Mouse (Mus musculus) liver (tissue): ENCODE data around the gene Epha1.

Experiments
- DNase-seq: peaks from one replicate; pipeline ENCODE4 v3.0.0-alpha.2; 2020; ENCODE audit warnings: mixed read lengths

The Epha1 gene

GRCm38 (mm10) chr6:42373669-42374430, 782 bp upstream of the Epha1 start:
- DNase-seq: no peak

- DNase-seq: no peak
Measured at GRCm38 (mm10) chr6:42372421-42372815, 650 bp downstream of the Epha1 start.

- DNase-seq: no peak
Measured at GRCm38 (mm10) chr6:42372001-42372400, 1.1 kb downstream of the Epha1 start.

GRCm38 (mm10) chr6:42370630-42371363, 2.3 kb downstream of the Epha1 start:
- no peak for DNase-seq

GRCm38 (mm10) chr6:42369870-42370269, 3.2 kb downstream of the Epha1 start:
- DNase-seq: no peak

GRCm38 (mm10) chr6:42365215-42365614, 7.9 kb downstream of the Epha1 start:
- DNase-seq: no peak

GRCm38 (mm10) chr6:42364607-42365006, 8.5 kb downstream of the Epha1 start:
- DNase-seq: no peak

- no peak for DNase-seq
Measured at GRCm38 (mm10) chr6:42364066-42364465, 9.0 kb downstream of the Epha1 start.

GRCm38 (mm10) chr6:42362974-42363373, 10.1 kb downstream of the Epha1 start:
- DNase-seq: no peak

- DNase-seq: no peak
Measured at GRCm38 (mm10) chr6:42362497-42362896, 10.6 kb downstream of the Epha1 start.

- no peak for DNase-seq
Measured at GRCm38 (mm10) chr6:42362074-42362473, 11.0 kb downstream of the Epha1 start.

GRCm38 (mm10) chr6:42361041-42361895, 11.8 kb downstream of the Epha1 start:
- DNase-seq: no peak

- no peak for DNase-seq
Measured at GRCm38 (mm10) chr6:42360231-42360840, 12.7 kb downstream of the Epha1 start.

- DNase-seq: no peak
Measured at GRCm38 (mm10) chr6:42359364-42360147, 13.5 kb downstream of the Epha1 start.

- no peak for DNase-seq
Measured at GRCm38 (mm10) chr6:42358901-42359300, 14.2 kb downstream of the Epha1 start.

GRCm38 (mm10) chr6:42357901-42358300, 15.2 kb downstream of the Epha1 start:
- DNase-seq: no peak

- no peak for DNase-seq
Measured at GRCm38 (mm10) chr6:42356913-42357312, 16.2 kb downstream of the Epha1 start.

GRCm38 (mm10) chr6:42355794-42356600, 17.1 kb downstream of the Epha1 start:
- DNase-seq: no peak

GRCm38 (mm10) chr6:42355366-42355765, 17.7 kb downstream of the Epha1 start:
- no peak for DNase-seq

- DNase-seq: peak; percentile 29
Measured at GRCm38 (mm10) chr6:42354076-42355019, 18.7 kb downstream of the Epha1 start.
